Mouse (Mus musculus) T-helper 1 cell (primary cell): ENCODE measurements at regions not wholly inside any gene's neighbourhood (a gene's known extent, or its start where the extent isn't known, plus 50 kb on each side); places are given as distances from the start of the nearest gene placed in this dataset.

ENCODE experiments used
- in situ Hi-C: fragments of 300-600 bp; cut with MboI, MseI; formaldehyde crosslinking; loops from one replicate; pipeline ENCODE4 v1.15.1; 2025; ENCODE audit warnings: high pct_unique_total_duplicates

- in situ Hi-C loops = no loop called here
Observed at GRCm38 (mm10) chr17:88303991-88304390, 136.5 kb upstream of the Foxn2 start.

GRCm38 (mm10) chr17:88305165-88305564, 135.3 kb upstream of the Foxn2 start:
- in situ Hi-C loops = loop anchor here (5.0 kb wide), 1 partner anchor 43 kb away; no protein-coding TSS in a partner anchor

- in situ Hi-C loops = loop anchor here (5.0 kb wide), 1 partner anchor 44 kb away; no protein-coding TSS in a partner anchor
Observed at GRCm38 (mm10) chr17:88306325-88306724, 134.2 kb upstream of the Foxn2 start.

GRCm38 (mm10) chr17:88307082-88307481, 133.4 kb upstream of the Foxn2 start:
- in situ Hi-C loops = loop anchor here (5.0 kb wide), 1 partner anchor 45 kb away; no protein-coding TSS in a partner anchor

GRCm38 (mm10) chr17:88307826-88308225, 132.7 kb upstream of the Foxn2 start:
- in situ Hi-C loops = loop anchor here (5.0 kb wide), 1 partner anchor 46 kb away; no protein-coding TSS in a partner anchor

GRCm38 (mm10) chr17:88312876-88313275, 127.6 kb upstream of the Foxn2 start:
- in situ Hi-C loops = no loop called here

GRCm38 (mm10) chr17:88316213-88316967, 124.1 kb upstream of the Foxn2 start:
- in situ Hi-C loops = no loop called here

GRCm38 (mm10) chr17:88317311-88317710, 123.2 kb upstream of the Foxn2 start:
- in situ Hi-C loops = no loop called here

GRCm38 (mm10) chr17:88317806-88318205, 122.7 kb upstream of the Foxn2 start:
- in situ Hi-C loops = no loop called here

GRCm38 (mm10) chr17:88318207-88318791, 122.2 kb upstream of the Foxn2 start:
- in situ Hi-C loops = no loop called here

GRCm38 (mm10) chr17:88318936-88319335, 121.6 kb upstream of the Foxn2 start:
- in situ Hi-C loops = no loop called here

GRCm38 (mm10) chr17:88320686-88321085, 119.8 kb upstream of the Foxn2 start:
- in situ Hi-C loops = no loop called here

- in situ Hi-C loops = no loop called here
Observed at GRCm38 (mm10) chr17:88325326-88325909, 115.1 kb upstream of the Foxn2 start.

- in situ Hi-C loops = no loop called here
Observed at GRCm38 (mm10) chr17:88325910-88326739, 114.4 kb upstream of the Foxn2 start.

GRCm38 (mm10) chr17:88326740-88327123, 113.8 kb upstream of the Foxn2 start:
- in situ Hi-C loops = no loop called here

- in situ Hi-C loops = no loop called here
Observed at GRCm38 (mm10) chr17:88327791-88328190, 112.7 kb upstream of the Foxn2 start.

GRCm38 (mm10) chr17:88328807-88329206, 111.7 kb upstream of the Foxn2 start:
- in situ Hi-C loops = no loop called here

- in situ Hi-C loops = no loop called here
Observed at GRCm38 (mm10) chr17:88329715-88330114, 110.8 kb upstream of the Foxn2 start.

- in situ Hi-C loops = no loop called here
Observed at GRCm38 (mm10) chr17:88330129-88330528, 110.4 kb upstream of the Foxn2 start.

- in situ Hi-C loops = no loop called here
Observed at GRCm38 (mm10) chr17:88333816-88334215, 106.7 kb upstream of the Foxn2 start.

- in situ Hi-C loops = no loop called here
Observed at GRCm38 (mm10) chr17:88335271-88335670, 105.2 kb upstream of the Foxn2 start.
